Mouse (Mus musculus) cerebellum, adult 2 months (tissue): ENCODE results near the gene Bcar1. TPM values are rescaled to one million over a fixed set of nuclear protein-coding genes. Genes with fewer than 3 reads are reported as not detected.
A peak's percentile ranks its signal among the peaks of the same experiment; 100 is the strongest.

ENCODE experiments used
- DNase-seq, 2 experiments: peaks; one replicate each; pipeline ENCODE4 v3.0.0; 2021
- H3K27ac ChIP-seq: fragments of 200-500 bp; 2 replicates; pipeline ENCODE4 v1.5.1; 2012; ENCODE audit warnings: low read length, control low read depth, inconsistent platforms; ENCODE audit not compliant: insufficient read depth
- H3K27me3 ChIP-seq: fragments of 200-500 bp; 2 replicates; pipeline ENCODE4 v1.6.1; 2012; ENCODE audit warnings: inconsistent platforms, mild to moderate bottlenecking, low read length, moderate library complexity; ENCODE audit not compliant: control insufficient read depth, insufficient read depth
- H3K4me1 ChIP-seq: fragments of 200-500 bp; 2 replicates; pipeline ENCODE4 v1.6.1; 2011; ENCODE audit warnings: low read length; ENCODE audit not compliant: control insufficient read depth, insufficient read depth
- H3K4me3 ChIP-seq: fragments of 200-500 bp; replicated peaks from 2 replicates; pipeline ENCODE3; 2011; ENCODE audit warnings: mild to moderate bottlenecking, low read depth, low read length, control low read depth; ENCODE audit not compliant: insufficient read depth
- CTCF ChIP-seq: fragments of 200-500 bp; IDR thresholded peaks from 2 replicates; pipeline ENCODE4 v1.5.1; 2011; ENCODE audit warnings: low read depth, mild to moderate bottlenecking, control low read depth, low read length, moderate library complexity, borderline replicate concordance; ENCODE audit not compliant: insufficient read depth
- POLR2A ChIP-seq: fragments of 200-500 bp; IDR thresholded peaks from 2 replicates; pipeline ENCODE4 v1.6.1; 2011; ENCODE audit warnings: low read length, control low read depth, borderline replicate concordance; ENCODE audit not compliant: insufficient read depth
- WGBS: fragments of 180-500 bp; shearing (Covaris S2); methylation state at CpG from one replicate; pipeline ENCODE4 v1.1.7; 2018; 5-methylcytosine and 5-hydroxymethylcytosine counted together
- polyA plus RNA-seq: library from polyadenylated mRNA; depleted of rRNA; stranded (reverse); fragments of >200 nt; gene quantifications from 2 replicates; pipeline ENCODE4 v1.2.3, GENCODE M21; 2012

The Bcar1 gene
- polyA plus RNA-seq, 1 experiment = 129 TPM

DNA sequence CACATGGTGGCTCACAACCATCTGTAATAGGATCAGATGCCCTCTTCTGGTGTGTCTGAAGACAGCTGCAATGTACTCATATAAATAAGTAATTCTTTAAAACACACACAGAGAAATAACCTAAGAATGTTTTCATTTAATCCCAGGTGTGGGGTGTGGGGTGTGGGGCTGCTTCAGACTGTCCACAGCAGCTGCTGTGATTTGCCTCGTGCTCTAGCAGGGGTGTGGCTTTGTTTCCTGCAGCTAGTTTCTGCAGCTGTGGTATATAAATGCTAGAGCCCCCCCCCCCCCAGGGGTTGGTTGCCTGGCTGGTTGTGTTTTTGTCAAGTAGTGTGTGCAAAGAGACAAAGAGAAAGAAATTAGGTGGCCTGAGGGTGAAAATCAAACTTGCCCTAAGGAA, 44.6 kb downstream of the Bcar1 start:
- H3K4me3 ChIP-seq = no peak overlapping the region
- no peaks in the 10 kb centered on the region for H3K27me3 ChIP-seq
- TF ChIP-seq CTCF = no peak
- TF ChIP-seq POLR2A = no peak
- 38% methylated on average over 1 of the region's 1 CpGs for WGBS
- no peaks in the 10 kb centered on the region for H3K4me1 ChIP-seq
- DNase-seq = no peak
- H3K27ac ChIP-seq = no peak overlapping the region

DNA sequence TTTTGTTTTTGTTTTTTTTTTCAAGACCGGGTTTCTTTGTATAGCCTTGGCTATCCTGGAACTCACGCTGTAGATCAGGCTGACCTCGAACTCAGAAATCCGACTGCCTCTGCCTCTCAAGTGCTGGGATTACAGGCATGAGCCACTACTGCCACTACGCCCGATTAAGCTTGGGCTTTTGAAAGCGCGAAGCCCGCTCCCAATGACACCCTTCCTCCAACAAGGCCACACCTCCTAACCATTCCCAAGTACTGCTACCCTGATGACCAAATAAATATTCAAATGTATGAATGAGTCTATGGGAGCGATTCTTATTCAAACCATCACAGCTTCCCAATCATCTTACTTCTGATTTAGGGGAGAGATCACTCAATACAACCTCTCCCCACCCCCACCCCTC, 46.0 kb downstream of the Bcar1 start:
- Histone ChIP-seq H3K4me1 (no peaks in the 10 kb centered on the region), H3K4me3 (no peak overlapping the region), H3K27ac (no peak overlapping the region), H3K27me3 (no peaks in the 10 kb centered on the region)
- no peak for DNase-seq
- TF ChIP-seq POLR2A (no peak), CTCF (no peak)
- 80% methylated on average over 10 of the region's 10 CpGs for WGBS

DNA sequence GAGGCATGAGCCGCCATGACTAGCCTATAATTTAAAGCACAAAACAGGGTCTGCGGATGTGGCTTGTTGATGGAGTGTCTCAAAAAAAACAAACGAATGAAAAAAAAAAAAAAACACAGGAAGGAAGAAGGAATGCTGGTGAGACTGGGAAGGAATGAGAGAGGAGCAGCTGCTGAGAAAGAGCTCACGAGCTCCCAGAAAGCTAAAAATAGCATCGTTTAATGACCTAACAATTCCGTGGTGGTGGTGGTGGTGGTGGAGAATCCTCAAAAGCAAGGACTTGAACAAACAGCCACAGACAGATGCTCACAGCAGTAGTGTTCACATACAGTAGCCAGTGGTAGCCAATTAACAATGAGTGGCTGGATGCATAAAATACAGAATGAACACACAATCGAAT, 48.2 kb downstream of the Bcar1 start:
- H3K27me3 ChIP-seq = no peaks in the 10 kb centered on the region
- DNase-seq = no peak
- TF ChIP-seq CTCF = no peak
- TF ChIP-seq POLR2A = no peak
- H3K27ac ChIP-seq = no peak overlapping the region
- H3K4me1 ChIP-seq = no peaks in the 10 kb centered on the region
- no peak overlapping the region for H3K4me3 ChIP-seq
- 53% methylated on average over 7 of the region's 7 CpGs for WGBS

DNA sequence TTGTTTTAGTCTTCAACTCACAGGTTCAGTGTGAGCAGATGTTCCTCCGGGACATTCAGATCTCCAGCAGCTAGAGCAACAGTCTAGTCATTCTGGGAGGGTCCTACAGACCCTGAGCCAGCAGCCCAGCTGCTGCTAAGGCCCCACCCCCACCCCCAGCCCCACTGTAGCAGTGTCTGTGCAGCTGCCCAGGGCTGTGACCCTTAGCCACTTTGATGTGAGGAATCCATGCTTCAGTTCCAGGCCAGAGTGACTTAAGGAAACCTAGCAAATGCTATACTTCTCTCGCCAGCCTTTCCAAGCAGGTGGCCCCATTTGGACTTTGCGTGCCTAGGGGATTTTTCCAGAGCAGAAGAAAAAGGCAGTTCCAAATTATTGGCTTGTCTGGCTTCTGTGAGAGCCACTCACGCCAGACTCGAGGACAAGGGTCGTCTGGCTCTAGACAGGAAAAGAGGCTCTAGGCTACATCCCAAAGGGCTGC, 50.3 kb downstream of the Bcar1 start:
- H3K4me1 ChIP-seq = no peaks in the 10 kb centered on the region
- TF ChIP-seq POLR2A (no peak), CTCF (no peak)
- no peaks in the 10 kb centered on the region for H3K27me3 ChIP-seq
- DNase-seq = no peak
- 23% methylated on average over 6 of the region's 6 CpGs for WGBS
- no peak overlapping the region for H3K4me3 ChIP-seq
- H3K27ac ChIP-seq = no peak overlapping the region

DNA sequence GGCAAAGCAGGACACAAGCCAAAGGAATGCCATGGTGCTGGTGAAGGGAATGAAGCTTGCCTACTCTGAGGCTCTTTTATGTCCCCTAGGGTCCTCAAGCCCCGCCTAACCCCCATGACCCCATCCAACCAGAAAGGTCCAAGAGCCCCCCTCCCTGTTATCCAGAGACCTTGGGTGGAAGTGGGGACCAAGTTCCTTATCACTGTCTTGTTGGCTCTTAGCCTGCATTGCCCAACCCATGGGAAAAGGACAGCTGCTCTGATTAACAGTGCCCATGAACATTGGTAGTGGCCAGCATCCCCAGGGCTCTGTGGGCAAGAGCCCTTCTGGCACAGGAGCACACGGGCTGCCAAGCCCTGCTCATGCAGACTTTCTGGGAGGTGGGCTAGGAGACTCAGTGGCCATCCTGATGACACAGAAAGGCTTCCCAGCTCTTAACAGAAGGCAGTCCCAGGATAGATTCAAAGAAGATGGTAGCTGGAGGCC, 52.6 kb downstream of the Bcar1 start, which contains the start of gene Ctrb1:
Gene Ctrb1, minus strand, starts transcription at position 51 of the 486 bp plus-strand sequence.
- Histone ChIP-seq H3K4me3 (no peak within 1 kb of the TSS), H3K27ac (no peak within 1 kb of the TSS), H3K4me1 (no peaks in the 10 kb centered on the region), H3K27me3 (no peaks in the 10 kb centered on the region)
- no peak for TF ChIP-seq POLR2A
- DNase-seq = no peak
- WGBS = 56% methylated on average over 2 of the region's 2 CpGs

DNA sequence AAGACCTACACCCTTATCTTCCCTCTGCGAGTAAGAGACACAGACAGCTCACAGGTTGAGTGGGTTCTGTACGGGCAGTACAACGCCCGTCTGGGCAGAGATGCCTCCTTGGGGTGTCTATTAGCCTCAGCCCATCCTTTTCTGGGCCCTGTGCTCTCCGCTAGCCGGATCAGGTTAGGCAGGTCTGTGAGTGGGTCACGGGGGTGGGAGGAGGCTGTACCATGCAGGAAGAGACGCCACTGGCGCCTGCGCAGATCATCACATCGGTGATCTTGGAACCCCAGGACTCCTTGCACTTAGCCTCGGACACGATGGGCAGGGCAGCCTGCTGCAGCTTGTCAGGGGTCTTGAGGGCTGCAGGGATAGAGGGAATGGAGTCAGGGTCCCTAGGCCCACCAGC, 56.7 kb downstream of the Bcar1 start:
- DNase-seq = no peak
- Histone ChIP-seq H3K4me3 (no peak overlapping the region), H3K27ac (no peak overlapping the region), H3K4me1 (no peaks in the 10 kb centered on the region), H3K27me3 (no peaks in the 10 kb centered on the region)
- no peak for TF ChIP-seq POLR2A
- TF ChIP-seq CTCF = no peak
- 81% methylated on average over 13 of the region's 13 CpGs for WGBS

DNA sequence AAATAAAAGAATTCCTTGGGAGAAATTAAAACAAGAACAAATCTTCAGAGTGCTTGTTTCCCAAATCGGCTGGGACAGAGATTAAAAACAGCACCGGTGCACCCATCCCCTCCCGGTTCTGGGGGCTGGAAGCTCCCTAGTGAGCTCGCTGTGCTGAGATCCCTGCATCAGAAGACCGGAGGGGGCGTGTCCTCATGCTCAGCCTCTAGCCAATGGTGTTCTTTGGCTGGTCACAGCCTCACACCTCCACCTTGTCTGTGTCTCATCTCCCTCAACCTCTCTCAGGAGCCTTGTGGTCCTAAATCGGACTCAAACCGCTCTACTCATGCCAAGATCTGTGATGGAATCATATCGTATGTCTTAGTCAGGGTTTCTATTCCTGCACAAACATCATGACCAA, 61.1 kb downstream of the Bcar1 start:
- H3K4me3 ChIP-seq = no peak overlapping the region
- H3K4me1 ChIP-seq = no peaks in the 10 kb centered on the region
- H3K27ac ChIP-seq = no peak overlapping the region
- no peak for DNase-seq
- 57% methylated on average over 9 of the region's 9 CpGs for WGBS
- TF ChIP-seq POLR2A = no peak
- TF ChIP-seq CTCF = no peak
- no peaks in the 10 kb centered on the region for H3K27me3 ChIP-seq

DNA sequence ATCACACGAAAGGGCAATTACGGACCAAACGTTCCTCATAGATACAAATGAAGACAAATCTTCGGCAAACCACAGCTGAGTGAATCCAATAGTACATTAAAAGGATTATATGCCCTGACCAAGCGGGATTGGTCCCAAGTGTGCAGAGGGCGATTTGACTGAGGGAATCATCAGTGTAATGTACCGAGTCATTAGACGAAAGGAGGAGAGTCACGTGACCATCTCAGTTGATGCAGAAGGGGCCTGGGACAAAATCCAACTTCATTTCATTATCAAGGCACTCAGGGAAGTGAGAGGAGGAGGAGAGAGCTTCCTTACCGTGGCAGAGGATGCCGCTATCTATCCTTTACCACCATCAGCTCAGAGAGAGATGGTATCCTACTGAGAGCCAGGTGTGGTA, 62.5 kb downstream of the Bcar1 start:
- DNase-seq = no peak
- no peak overlapping the region for H3K4me3 ChIP-seq
- H3K27ac ChIP-seq = no peak overlapping the region
- WGBS = 33% methylated on average over 11 of the region's 11 CpGs
- TF ChIP-seq POLR2A = no peak
- TF ChIP-seq CTCF = no peak
- H3K4me1 ChIP-seq = no peaks in the 10 kb centered on the region
- H3K27me3 ChIP-seq = no peaks in the 10 kb centered on the region

DNA sequence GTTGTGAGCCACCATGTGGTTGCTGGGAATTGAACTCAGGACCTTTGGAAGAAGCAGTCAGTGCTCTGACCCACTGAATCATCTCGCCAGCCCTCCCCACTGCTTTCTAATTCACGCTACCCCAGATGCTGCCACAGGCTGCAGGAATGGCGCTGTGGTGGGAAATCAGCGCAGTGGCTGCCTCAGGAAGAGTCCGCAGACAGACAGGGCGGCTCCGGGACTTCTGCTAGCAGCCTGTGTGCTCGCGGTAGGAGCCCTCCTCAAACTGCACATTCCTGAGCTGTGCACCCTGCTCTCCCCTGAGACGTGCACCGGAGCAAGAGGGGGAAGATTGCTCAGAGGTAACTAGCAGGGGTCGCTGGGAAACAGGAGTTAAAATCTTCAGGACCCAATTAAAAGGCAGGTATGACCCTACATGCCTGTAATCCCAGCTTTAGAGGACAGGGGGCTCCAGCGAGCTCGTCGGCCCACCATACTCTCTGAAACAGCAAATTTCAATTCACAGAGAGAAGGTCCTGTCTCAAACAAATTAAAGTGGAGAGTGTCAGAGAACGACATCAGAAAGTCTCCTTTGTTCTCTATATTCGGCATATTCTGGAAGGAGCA, 63.1 kb downstream of the Bcar1 start:
- Histone ChIP-seq H3K4me1 (no peaks in the 10 kb centered on the region), H3K4me3 (no peak overlapping the region), H3K27ac (no peak overlapping the region), H3K27me3 (no peaks in the 10 kb centered on the region)
- TF ChIP-seq POLR2A (no peak), CTCF (peak; percentile 34; the same call in 1 of the 2 replicates)
- 45% methylated on average over 17 of the region's 17 CpGs for WGBS
- DNase-seq = no peak
